Mouse (Mus musculus) heart, postnatal 10 days (tissue): ENCODE data around the gene Cela3a. TPM values are rescaled to one million over a fixed set of nuclear protein-coding genes. Genes with fewer than 3 reads are reported as not detected.

Experiments
- DNase-seq, 2 experiments: peaks; one replicate each; pipeline ENCODE4 v3.0.0; 2021
- intact Hi-C: fragments of 180-260 bp; cut with DNase I; formaldehyde crosslinking; loops from one replicate; pipeline ENCODE4 v1.15.1; 2025
- total RNA-seq, 2 experiments: library from RNA; stranded (reverse); gene quantifications; 2 replicates each; pipeline ENCODE4 v1.2.3; 2021

The Cela3a gene
- total RNA-seq, 2 experiments from 2014 or later: not detected

- peak in 1 of 2 experiments; percentile 20 for DNase-seq
- intact Hi-C loops: no loop called here
Observed at GRCm38 (mm10) chr4:137375314-137376278, 34.0 kb downstream of the Cela3a start.

DNA sequence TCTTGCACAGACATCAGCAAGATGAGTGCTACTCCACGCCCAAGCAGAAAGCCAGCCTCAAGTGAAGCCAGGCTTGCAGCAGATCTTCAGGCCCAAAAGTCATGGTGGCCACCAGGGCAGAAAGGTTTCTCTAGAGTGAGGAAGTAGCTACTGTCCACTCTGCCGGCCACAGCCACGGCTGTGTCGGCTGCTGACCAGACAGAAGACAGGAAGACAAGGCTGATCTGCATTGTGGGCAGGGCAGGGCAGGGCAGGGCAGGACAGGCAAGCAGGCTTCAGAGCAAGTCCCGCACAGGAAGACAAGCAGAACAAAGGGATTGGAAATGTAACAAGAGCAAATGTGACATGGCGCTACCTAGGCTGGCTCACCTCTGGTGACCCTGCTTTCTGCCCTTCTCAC, 35.9 kb downstream of the Cela3a start:
- intact Hi-C loops: no loop called here
- DNase-seq: no peak

- intact Hi-C loops: no loop called here
- DNase-seq: no peak
Observed at GRCm38 (mm10) chr4:137371596-137372523, 37.7 kb downstream of the Cela3a start.

DNA sequence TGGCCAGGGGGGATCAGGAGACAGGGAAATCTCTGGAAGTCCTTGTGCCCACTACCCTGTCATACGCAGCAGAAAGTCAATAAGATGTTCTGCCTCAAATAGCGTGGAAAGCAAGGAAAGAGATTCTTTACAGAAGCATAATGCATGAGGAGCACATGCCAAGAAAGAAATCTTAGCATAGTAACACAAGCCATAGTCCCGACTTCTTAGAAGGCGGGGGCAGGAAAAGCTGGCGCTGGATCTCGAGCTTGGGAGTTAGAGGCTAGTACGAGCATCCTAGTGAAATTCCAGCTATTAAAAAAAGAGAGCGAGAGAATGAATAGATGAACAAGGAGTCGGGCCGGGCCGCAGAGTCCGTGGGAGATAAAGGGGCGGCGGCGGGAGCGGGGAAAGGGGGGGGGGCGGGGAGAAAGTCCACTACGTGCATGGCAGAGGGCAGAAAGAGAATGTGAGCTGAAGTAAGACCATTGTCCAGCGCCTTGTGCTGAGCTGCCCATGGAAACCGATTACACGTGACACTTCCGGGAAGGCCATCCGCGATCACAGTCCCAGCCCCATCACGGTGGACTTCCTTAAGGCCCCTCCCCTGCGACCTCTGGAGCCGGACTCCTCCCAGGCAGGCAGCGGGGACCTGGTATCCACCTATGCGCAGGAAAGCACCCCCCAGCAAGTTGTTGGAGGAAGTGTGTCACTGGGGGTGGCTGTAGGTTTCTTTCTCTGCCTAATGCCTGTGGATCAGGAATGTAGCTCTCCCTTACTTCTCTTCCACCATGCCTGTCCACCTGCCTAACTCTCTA, 39.4 kb downstream of the Cela3a start:
- intact Hi-C loops: no loop called here
- DNase-seq: peak; percentile 66 to 71

DNA sequence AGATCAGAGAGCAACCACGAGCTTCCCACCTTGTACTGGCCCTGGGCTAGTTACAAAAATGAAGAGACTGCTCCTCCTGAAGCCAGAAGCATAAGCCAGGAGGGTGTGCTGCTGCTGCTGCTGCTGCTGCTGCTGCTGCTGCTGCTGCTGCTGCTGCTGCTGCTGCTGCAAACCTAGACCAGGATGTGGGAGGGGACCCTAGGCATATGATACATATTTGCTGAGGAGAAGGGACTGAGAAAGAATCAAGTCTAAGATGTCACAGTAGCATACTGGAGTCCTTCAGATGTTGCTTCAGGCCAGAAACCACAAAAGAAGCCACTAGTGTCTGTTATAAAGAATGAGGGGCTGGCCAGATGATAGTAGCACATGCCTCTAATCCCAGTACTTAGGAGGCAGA, 41.4 kb downstream of the Cela3a start:
- DNase-seq: no peak
- intact Hi-C loops: no loop called here

GRCm38 (mm10) chr4:137367275-137368088, 42.1 kb downstream of the Cela3a start:
- peak; percentile 56 to 63 for DNase-seq
- intact Hi-C loops: no loop called here

GRCm38 (mm10) chr4:137366097-137366496, 43.5 kb downstream of the Cela3a start:
- intact Hi-C loops: no loop called here
- DNase-seq: no peak

DNA sequence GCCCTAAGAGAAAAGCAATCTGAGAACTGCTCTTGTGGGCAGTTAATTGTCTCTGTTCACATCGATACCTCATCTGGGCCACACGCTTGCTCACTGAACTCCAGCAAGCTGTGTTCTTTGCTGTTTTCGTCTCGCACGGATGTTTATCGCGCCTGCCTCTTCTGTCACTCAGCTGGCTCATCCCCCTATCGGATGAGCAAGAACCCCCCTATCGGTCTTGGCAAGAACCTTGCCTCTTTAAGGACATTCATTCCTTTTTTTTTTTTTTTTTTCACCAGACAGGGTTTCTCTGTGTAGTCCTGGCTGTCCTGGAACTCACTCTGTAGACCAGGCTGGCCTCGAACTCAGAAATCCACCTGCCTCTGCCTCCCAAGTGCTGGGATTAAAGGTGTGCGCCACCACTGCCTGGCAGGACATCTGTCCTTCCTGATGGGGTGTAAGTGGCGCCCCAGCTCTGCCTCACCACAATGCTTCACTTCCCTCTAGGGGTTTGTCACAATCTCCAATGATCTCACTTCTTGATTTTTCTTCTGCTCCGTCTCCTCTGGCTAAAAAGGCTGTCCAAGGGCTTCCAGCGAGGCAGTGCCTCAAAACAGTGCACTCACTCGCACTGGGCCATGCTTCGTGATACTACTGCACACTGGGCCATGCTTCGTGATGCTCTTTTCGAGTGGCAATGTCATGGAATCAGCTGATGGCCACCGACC, 44.1 kb downstream of the Cela3a start:
- intact Hi-C loops: no loop called here
- DNase-seq: no peak

- intact Hi-C loops: no loop called here
- DNase-seq: no peak
Observed at GRCm38 (mm10) chr4:137364826-137365225, 44.8 kb downstream of the Cela3a start.

DNA sequence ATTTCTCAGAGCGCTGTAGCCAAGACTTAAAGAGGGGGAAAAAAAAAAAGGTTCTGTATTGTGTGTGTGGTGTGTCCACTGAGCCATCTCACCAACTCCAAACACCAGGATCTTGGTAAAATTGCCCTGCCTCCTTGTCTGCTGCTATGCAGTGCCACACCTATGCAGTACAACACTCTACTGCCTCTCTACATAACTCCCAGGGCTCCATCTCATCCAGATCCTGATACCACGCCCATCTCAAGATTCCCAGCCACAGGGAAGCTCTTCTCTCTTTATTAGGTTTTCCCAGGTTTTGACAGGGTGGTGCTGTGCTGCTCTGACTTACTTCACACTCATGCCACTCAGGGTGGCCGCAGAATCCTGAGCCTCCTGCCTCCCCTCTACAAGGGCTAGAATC, 48.6 kb downstream of the Cela3a start:
- no peak for DNase-seq
- intact Hi-C loops: no loop called here

- no peak for DNase-seq
- intact Hi-C loops: no loop called here
Observed at GRCm38 (mm10) chr4:137358291-137359002, 51.1 kb downstream of the Cela3a start.

DNA sequence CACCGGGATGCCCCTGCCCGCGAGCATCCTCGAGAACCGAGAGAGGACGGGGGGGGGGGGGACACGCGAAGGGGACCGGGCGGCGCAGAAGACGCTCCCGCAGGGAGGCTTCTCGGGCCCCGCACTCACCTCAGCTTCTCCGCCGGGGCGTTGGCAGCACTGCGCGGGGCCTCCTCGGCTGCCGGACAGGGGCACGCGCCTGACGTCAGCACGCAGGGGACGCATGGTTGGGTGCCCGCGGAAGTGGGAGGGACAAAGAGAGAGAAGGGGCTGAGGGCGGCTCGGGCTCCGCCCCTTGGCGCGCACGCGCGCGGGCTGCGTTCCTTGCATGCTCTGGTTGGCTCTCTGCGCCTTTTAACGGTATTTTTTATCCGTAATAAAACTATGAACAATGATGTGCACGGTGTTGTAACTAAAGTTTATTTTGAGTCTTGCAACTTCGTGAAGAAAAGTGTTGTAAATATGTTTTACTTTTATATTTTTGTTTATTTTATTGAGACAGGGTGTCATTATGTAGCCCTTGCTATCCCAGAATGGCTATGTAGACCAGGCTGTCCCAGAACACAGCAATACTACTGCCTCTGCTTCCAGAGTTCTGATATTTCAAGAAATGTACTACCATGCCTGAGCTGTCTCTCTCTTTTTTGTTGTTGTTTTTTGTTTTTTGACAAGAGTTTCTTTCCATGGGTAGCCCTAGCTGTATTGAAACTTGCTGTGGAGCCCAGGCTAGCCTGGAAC, 51.9 kb downstream of the Cela3a start, which contains the start of gene Cdc42:
Gene Cdc42 (minus strand): TSS at position 204 of the 738 bp plus-strand sequence.
- intact Hi-C loops: no loop called here
- DNase-seq: peak; percentile 99

GRCm38 (mm10) chr4:137356674-137357510, 52.7 kb downstream of the Cela3a start:
- intact Hi-C loops: no loop called here
- peak; percentile 82 to 85 for DNase-seq
